Mouse (Mus musculus): ENCODE measurements around the gene Olfr1504.
"Not testable (repeated sequence)": the region's sequence is repeated elsewhere in the genome, so short reads cannot be mapped to it uniquely, and the experiment has no call there.

- TF ChIP-seq USF1 (IDR thresholded peaks at IDR 0.05; ENCODE audit: low read depth); POLR2A (IDR thresholded peaks at IDR 0.05; ENCODE audit: insufficient read length, low read depth); MAX (IDR thresholded peaks at IDR 0.05; ENCODE audit: low read depth): not testable (repeated sequence)
These were observed 47.1 kb downstream of the Olfr1504 start, which contains the start of gene Olfr1501 for GRCm38 (mm10) chr19:13850592-13850991.

Data from myocyte (in vitro differentiated cells).